Mouse (Mus musculus) liver, embryonic 14.5 days (tissue): ENCODE data around the gene Mia2. TPM values are rescaled to one million over a fixed set of nuclear protein-coding genes. Genes with fewer than 3 reads are reported as not detected.

Experiments
- ATAC-seq: fragments of 200-750 bp; cut with Nextera tagmentation; 2 replicates; pipeline ENCODE4 v1.8.0; 2017; ENCODE audit warnings: moderate number of reproducible peaks, mild to moderate bottlenecking, moderate library complexity; ENCODE audit not compliant: insufficient read depth
- DNase-seq, 3 experiments: peaks; one replicate each; pipeline ENCODE4 v3.0.0-alpha.2; 2012 to 2013; ENCODE audit warnings: low read depth in 3 of 3, low spot score in 3 of 3
- H3K27ac ChIP-seq: fragments of 300-500 bp; sonication (generic); 2 replicates; pipeline ENCODE4 v1.5.1; 2014; ENCODE audit warnings: moderate library complexity, mild to moderate bottlenecking, control low read depth, inconsistent platforms
- H3K27me3 ChIP-seq: fragments of 300-500 bp; sonication (generic); 2 replicates; pipeline ENCODE4 v1.6.1; 2014; ENCODE audit warnings: mild to moderate bottlenecking, low read length, moderate library complexity; ENCODE audit not compliant: control insufficient read depth, insufficient read depth
- H3K36me3 ChIP-seq: fragments of 300-500 bp; sonication (generic); replicated peaks from 2 replicates; pipeline ENCODE4 v1.6.1; 2014; ENCODE audit warnings: low read depth; ENCODE audit not compliant: control insufficient read depth, insufficient read depth
- H3K4me1 ChIP-seq, 2 experiments: fragments of 200-500 bp in 1 of 2; fragments of 300-500 bp in 1 of 2; sonication (generic) in 1 of 2; replicated peaks; 2 replicates each; pipeline ENCODE4 v1.6.1; 2012 to 2014; ENCODE audit warnings: antibody characterized with exemption in 1 of 2, inconsistent platforms in 1 of 2, low read length in 1 of 2; ENCODE audit not compliant: control insufficient read depth in 2 of 2, insufficient read depth in 2 of 2
- H3K4me2 ChIP-seq: fragments of 300-500 bp; sonication (generic); 2 replicates; pipeline ENCODE4 v1.6.1; 2014; ENCODE audit warnings: low read depth, mild to moderate bottlenecking, control low read depth, moderate library complexity
- H3K4me3 ChIP-seq, 2 experiments: fragments of 200-500 bp in 1 of 2; fragments of 300-500 bp in 1 of 2; sonication (generic) in 1 of 2; 2 replicates each; pipeline ENCODE4 v1.5.1; 2012 to 2014; ENCODE audit warnings: low read depth in 2 of 2, low read length in 2 of 2, mild to moderate bottlenecking in 2 of 2, control low read depth in 1 of 2, inconsistent platforms in 1 of 2, moderate library complexity in 1 of 2; ENCODE audit not compliant: insufficient read depth in 1 of 2
- H3K9ac ChIP-seq: fragments of 300-500 bp; sonication (generic); replicated peaks from 2 replicates; pipeline ENCODE4 v1.6.1; 2014; ENCODE audit warnings: mild to moderate bottlenecking, control low read depth, moderate library complexity
- H3K9me3 ChIP-seq: fragments of 300-500 bp; sonication (generic); 2 replicates; pipeline ENCODE4 v1.6.1; 2016; ENCODE audit warnings: low read length, mixed read lengths; ENCODE audit not compliant: control insufficient read depth
- CTCF ChIP-seq: IDR thresholded peaks from 2 replicates; pipeline ENCODE4 v1.5.1; 2016; ENCODE audit warnings: antibody characterized with exemption, low read depth, control low read depth
- EP300 ChIP-seq: IDR thresholded peaks from 2 replicates; pipeline ENCODE4 v1.6.1; 2016; ENCODE audit warnings: antibody characterized with exemption, low read depth
- WGBS: fragments of 180-500 bp; shearing (Covaris S2); extraction: QIAGEN DNeasy Blood & Tissue Kit; methylation state at CpG from one replicate; pipeline ENCODE4 v1.1.7; 2014; ENCODE audit not compliant: insufficient replicate concordance; 5-methylcytosine and 5-hydroxymethylcytosine counted together
- polyA plus RNA-seq, 2 experiments: library from polyadenylated mRNA; depleted of rRNA in 1 of 2; stranded (reverse) in 1 of 2; unstranded in 1 of 2; fragments of >200 nt; fragmentation: Nextera tagmentation in 1 of 2; extraction: Ambion mirVana in 1 of 2; gene quantifications; 2 replicates each; pipeline versions ENCODE4 v1.2.1 to v1.2.3; 2012 to 2014

Gene Mia2
- polyA plus RNA-seq, 2 experiments = 31.7 to 43.4 TPM

DNA sequence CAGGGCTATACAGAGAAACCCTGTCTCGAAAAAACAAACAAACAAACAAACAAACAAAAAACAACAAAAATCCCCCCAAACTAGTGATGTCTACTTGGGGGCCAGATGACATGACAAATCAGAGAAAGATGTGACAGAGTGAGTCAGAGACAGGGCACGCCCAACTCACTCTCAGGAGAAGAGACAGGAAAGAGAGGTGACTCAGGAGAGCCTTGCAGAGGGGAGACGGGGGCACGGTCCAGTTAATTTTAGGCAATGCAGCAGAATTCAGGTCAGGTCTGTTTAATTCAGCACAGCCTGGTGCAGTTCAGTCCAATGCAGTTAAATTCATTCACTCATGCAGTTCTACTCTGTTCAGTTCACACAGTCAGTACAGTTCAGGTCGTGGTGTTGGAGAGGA, 9.4 kb upstream of the Mia2 start:
- Histone ChIP-seq H3K27me3 (no peaks in the 10 kb centered on the region), H3K27ac (no peak overlapping the region), H3K4me2 (no peak overlapping the region), H3K4me1 (no peaks in the 10 kb centered on the region), H3K4me3 (no peak overlapping the region), H3K9me3 (no peaks in the 10 kb centered on the region), H3K36me3 (no peaks in the 10 kb centered on the region), H3K9ac (no peak overlapping the region)
- ATAC-seq = no peak
- DNase-seq = no peak
- WGBS = 51% methylated on average over 5 of the region's 5 CpGs
- no peak for TF ChIP-seq EP300
- no peak for TF ChIP-seq CTCF

DNA sequence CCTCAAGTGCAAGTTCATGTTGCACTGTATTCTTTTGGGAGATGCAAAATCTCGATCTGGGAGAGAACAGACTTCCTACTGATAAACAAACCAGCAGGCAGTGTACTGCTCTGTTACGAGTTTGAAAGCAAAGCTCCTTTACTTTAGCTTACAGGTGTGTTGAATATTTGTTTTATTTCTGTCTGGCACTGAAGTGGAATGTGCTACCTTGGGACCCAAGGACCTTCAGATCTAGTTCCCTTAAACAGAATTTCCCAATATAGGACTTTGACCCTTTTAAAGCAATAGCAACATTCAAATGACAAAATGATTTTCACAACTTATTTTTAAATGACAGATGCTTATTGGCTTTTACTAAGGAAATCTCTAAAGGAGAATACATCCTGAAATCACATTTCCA, 2.1 kb upstream of the Mia2 start:
- Histone ChIP-seq H3K27ac (no peak overlapping the region), H3K4me2 (no peak overlapping the region), H3K4me1 (no peaks in the 10 kb centered on the region), H3K36me3 (no peaks in the 10 kb centered on the region), H3K27me3 (no peaks in the 10 kb centered on the region), H3K9me3 (no peaks in the 10 kb centered on the region), H3K4me3 (no peak overlapping the region), H3K9ac (no peak overlapping the region)
- no peak for ATAC-seq
- 24% methylated on average over 2 of the region's 2 CpGs for WGBS
- no peak for TF ChIP-seq EP300
- TF ChIP-seq CTCF = no peak
- DNase-seq = no peak

DNA sequence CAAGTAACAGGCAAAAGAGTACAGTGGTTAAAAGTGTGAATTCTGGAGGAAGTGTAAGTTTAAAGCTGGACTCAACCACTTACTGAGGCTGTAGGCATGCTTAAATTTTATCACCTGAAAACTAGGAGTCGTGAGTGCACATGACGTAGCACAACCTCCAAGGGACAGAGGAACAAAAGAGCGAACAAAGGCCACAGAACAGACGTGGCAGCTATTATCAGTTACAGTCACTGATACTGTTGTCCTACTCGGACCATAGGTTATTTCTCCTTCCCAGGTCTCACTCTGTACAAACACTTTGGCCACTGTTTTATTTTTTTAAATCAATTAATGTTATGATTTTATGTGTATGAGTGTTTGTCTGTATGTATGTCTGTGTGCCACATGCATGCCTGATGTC, 9.2 kb downstream of the Mia2 start:
- H3K9me3 ChIP-seq = no peaks in the 10 kb centered on the region
- TF ChIP-seq EP300 = no peak
- TF ChIP-seq CTCF = no peak
- H3K9ac ChIP-seq = no peak overlapping the region
- DNase-seq (no peak), ATAC-seq (no peak)
- H3K27me3 ChIP-seq = no peaks in the 10 kb centered on the region
- H3K4me1 ChIP-seq = no peaks in the 10 kb centered on the region
- 47% methylated on average over 5 of the region's 5 CpGs for WGBS
- H3K36me3 ChIP-seq = no peaks in the 10 kb centered on the region
- H3K4me3 ChIP-seq = no peak overlapping the region
- no peak overlapping the region for H3K27ac ChIP-seq
- no peak overlapping the region for H3K4me2 ChIP-seq

DNA sequence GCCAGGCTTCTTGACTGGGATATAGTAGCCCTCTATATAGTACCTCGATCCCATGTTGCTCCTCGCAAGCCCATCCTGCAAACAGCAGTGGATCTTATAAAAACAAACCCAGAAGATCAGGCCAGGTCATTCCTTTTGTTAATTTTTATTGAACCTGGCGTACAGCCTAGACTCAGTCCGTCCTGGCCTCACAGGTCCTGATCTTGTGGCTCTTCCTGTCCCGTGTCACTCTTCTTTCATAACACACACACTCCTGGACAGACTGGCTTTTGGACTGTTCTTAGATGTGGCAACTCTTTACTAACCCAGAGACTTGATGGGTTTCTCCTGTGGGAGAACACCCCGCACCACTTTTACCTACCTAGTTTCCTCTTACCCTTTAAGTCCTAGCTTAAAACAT, 10.3 kb downstream of the Mia2 start:
- Histone ChIP-seq H3K4me1 (no peaks in the 10 kb centered on the region), H3K9me3 (no peaks in the 10 kb centered on the region), H3K27me3 (no peaks in the 10 kb centered on the region), H3K4me3 (no peak overlapping the region), H3K4me2 (no peak overlapping the region), H3K36me3 (no peaks in the 10 kb centered on the region), H3K27ac (no peak overlapping the region), H3K9ac (no peak overlapping the region)
- ATAC-seq (peak; percentile 64), DNase-seq (no peak)
- WGBS = 57% methylated on average over 6 of the region's 6 CpGs
- no peak for TF ChIP-seq EP300
- TF ChIP-seq CTCF = no peak

DNA sequence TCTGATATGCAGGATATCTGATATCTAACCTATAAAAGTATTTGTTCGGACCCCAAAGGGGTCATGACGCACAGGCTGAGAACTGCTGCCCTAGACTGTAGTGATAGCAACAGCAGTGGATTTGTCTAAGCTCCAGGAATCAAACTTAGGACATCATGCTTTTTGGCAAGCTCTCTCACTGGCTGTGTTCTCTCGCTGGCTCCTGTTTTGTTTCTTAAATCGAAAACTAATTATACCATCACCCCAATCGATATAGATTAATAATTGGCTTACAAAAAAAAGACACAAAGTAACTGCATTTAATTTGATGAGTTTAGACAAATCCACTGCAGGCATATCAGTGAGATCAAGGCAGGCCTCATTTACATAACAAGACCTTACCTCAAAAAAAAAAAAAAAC, 10.9 kb downstream of the Mia2 start:
- Histone ChIP-seq H3K9ac (no peak overlapping the region), H3K4me2 (no peak overlapping the region), H3K4me3 (no peak overlapping the region), H3K4me1 (no peaks in the 10 kb centered on the region), H3K36me3 (no peaks in the 10 kb centered on the region), H3K27ac (no peak overlapping the region), H3K27me3 (no peaks in the 10 kb centered on the region), H3K9me3 (no peaks in the 10 kb centered on the region)
- no peak for DNase-seq
- no peak for ATAC-seq
- no peak for TF ChIP-seq CTCF
- TF ChIP-seq EP300 = no peak
- 72% methylated on average over 5 of the region's 5 CpGs for WGBS

DNA sequence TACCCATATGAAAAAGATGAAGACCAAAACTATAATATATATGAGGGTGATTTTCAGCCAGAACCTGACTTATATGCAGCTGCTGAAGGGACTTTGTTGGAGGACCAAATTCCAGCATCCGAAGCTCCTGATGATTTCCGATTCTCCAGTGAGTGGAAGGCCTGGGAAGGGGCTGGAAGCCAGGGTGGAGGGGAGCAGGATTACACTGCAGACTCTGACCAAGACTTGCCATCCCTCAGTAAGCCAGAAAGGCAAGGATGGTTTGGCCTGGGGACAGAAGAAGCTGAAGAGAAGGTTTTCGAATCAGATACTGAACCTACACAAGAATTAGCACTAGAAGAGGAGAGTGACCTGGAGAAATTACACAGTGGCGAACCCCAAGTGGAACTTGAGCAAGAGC, 12.3 kb downstream of the Mia2 start:
- Histone ChIP-seq H3K27ac (no peak overlapping the region), H3K4me1 (no peaks in the 10 kb centered on the region), H3K9me3 (no peaks in the 10 kb centered on the region), H3K27me3 (no peaks in the 10 kb centered on the region), H3K9ac (no peak overlapping the region), H3K4me2 (no peak overlapping the region), H3K36me3 (no peaks in the 10 kb centered on the region), H3K4me3 (no peak overlapping the region)
- 49% methylated on average over 4 of the region's 4 CpGs for WGBS
- TF ChIP-seq EP300 (no peak), CTCF (no peak)
- ATAC-seq (no peak), DNase-seq (no peak)
